Mouse (Mus musculus): ENCODE measurements around the gene Scgb1b30.

DNA sequence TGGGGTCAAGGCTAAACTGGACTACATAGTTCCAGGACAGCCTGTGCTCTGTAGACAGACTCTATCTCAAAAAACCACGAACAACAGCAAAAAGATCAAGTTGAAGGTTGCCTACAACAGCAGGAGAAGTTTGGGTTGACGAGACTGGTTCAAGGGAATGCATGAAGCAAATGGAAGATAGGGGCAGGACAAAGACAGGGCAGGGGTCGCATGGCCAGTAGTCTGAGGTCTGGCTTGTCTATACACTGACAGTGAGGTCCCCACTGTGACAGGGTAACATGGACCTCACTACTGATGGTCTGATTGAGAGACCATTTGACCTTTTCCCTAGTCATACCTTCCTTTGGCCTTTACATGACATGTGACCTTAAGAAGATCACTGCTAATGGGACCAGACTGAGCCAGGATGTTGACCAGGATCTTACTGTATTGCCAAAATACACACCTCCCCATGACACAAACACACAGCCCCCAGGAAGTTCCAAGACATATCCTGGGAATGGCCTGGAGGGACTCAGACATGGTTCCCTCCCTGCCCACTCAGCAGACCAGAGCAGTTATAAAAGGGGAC, at the start of gene Scgb1b30:
- no peak for TF ChIP-seq POLR2A (IDR thresholded peaks at IDR 0.05; ENCODE audit: borderline replicate concordance, extremely low read depth, low read depth, low read length)
- TF ChIP-seq CTCF (IDR thresholded peaks at IDR 0.05; ENCODE audit: insufficient read depth, low read length): no peak
